Mouse (Mus musculus) intestine, embryonic 16.5 days (tissue): ENCODE data around the gene Stk32b. TPM values are rescaled to one million over a fixed set of nuclear protein-coding genes. Genes with fewer than 3 reads are reported as not detected.

Experiments
- ATAC-seq: fragments of 200-750 bp; cut with Nextera tagmentation; 2 replicates; pipeline ENCODE4 v1.8.0; 2017; ENCODE audit warnings: moderate TSS enrichment, moderate library complexity
- H3K27ac ChIP-seq: fragments of 300-500 bp; sonication (generic); 2 replicates; pipeline ENCODE4 v1.5.1; 2014; ENCODE audit warnings: mild to moderate bottlenecking, low read length
- H3K27me3 ChIP-seq: fragments of 300-500 bp; sonication (generic); replicated peaks from 2 replicates; pipeline ENCODE4 v1.6.1; 2014; ENCODE audit warnings: low read length, control low read depth, mixed read lengths; ENCODE audit not compliant: control insufficient read depth, insufficient read depth
- H3K36me3 ChIP-seq: fragments of 300-500 bp; sonication (generic); 2 replicates; pipeline ENCODE4 v1.6.1; 2014; ENCODE audit warnings: low read length, control low read depth; ENCODE audit not compliant: control insufficient read depth, insufficient read depth
- H3K4me1 ChIP-seq: fragments of 300-500 bp; sonication (generic); 2 replicates; pipeline ENCODE4 v1.6.1; 2014; ENCODE audit warnings: low read length, control low read depth, mixed read lengths; ENCODE audit not compliant: control insufficient read depth, insufficient read depth
- H3K4me2 ChIP-seq: fragments of 300-500 bp; sonication (generic); 2 replicates; pipeline ENCODE4 v1.6.1; 2014; ENCODE audit warnings: low read depth, low read length, control low read depth
- H3K4me3 ChIP-seq: fragments of 300-500 bp; sonication (generic); 2 replicates; pipeline ENCODE4 v1.5.1; 2014; ENCODE audit warnings: mild to moderate bottlenecking, low read length
- H3K9ac ChIP-seq: fragments of 300-500 bp; sonication (generic); 2 replicates; pipeline ENCODE4 v1.6.1; 2014; ENCODE audit warnings: low read depth, low read length
- H3K9me3 ChIP-seq: fragments of 300-500 bp; sonication (generic); 2 replicates; pipeline ENCODE4 v1.6.1; 2016; ENCODE audit warnings: low read length, control low read depth; ENCODE audit not compliant: control insufficient read depth
- WGBS: fragments of 180-500 bp; shearing (Covaris S2); extraction: QIAGEN DNeasy Blood & Tissue Kit; methylation state at CpG from one replicate; pipeline ENCODE4 v1.1.7; 2014; 5-methylcytosine and 5-hydroxymethylcytosine counted together
- polyA plus RNA-seq: library from polyadenylated mRNA; unstranded; fragments of >200 nt; fragmentation: Nextera tagmentation; extraction: Ambion mirVana; gene quantifications from 2 replicates; pipeline ENCODE4 v1.2.1, GENCODE M21; 2015

Stk32b gene
- 0.24 and 0.37 TPM in 2 replicates for polyA plus RNA-seq

DNA sequence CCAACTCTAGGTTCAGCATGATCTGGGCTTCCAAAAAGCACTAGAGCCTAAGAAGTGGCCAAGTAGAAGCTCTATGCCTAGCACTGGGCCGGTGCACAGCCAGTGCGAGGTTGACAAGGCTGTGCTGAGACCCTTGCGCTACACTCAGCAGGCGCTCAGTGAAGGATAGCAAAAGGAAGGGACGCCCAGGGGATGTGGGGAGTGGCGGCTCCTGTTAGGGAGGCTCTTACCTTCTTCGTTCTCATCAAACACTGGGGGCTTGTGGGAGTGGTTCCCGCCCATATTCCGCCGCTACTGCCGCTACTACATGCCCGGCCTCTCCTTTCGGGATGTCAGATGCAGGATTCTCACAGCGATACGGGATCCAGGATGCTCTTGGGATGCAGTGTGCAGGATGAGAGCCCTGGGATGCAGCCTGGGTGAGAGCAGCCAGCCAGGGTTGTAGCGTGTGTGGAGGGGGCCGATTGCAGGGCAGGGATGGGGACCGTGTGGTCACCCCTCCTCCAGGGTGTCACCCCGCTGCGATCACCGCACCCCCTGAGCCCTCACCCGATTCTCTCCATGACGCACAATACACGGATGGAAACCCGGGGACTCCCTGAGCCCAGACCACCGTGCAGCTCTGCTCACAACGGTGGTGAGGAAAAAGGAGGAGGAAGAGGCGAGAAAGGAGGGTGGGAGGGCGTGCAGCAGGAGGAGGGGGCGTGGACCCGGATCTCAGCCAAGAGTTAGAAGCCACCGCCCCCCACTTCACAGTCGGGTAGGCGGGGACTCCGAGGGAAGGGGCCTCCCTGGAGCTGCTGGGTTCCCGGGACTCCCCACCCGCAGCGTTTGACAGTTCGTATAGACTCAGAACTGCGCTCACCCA lies at the start of gene Stk32b:
Gene Stk32b (minus strand): TSS at position 667 of the 868 bp plus-strand sequence.
- WGBS, result under 1% methylated on average over 40 of the region's 40 CpGs
- no peaks in the 10 kb centered on the region for H3K36me3 ChIP-seq
- H3K4me1 ChIP-seq, result peaks cover 6% of the 10 kb centered on the region; the same call in 1 of the 2 replicates
- H3K27me3 ChIP-seq, result peaks cover 13% of the 10 kb centered on the region; the same call in 1 of the 2 replicates
- peak within 1 kb of the TSS; percentile 46 for H3K4me3 ChIP-seq
- H3K27ac ChIP-seq, result no peak within 1 kb of the TSS
- H3K9me3 ChIP-seq, result no peaks in the 10 kb centered on the region
- peak within 1 kb of the TSS; percentile 50 for H3K9ac ChIP-seq
- H3K4me2 ChIP-seq, result peak within 1 kb of the TSS; percentile 76
- ATAC-seq, result peak; percentile 76

DNA sequence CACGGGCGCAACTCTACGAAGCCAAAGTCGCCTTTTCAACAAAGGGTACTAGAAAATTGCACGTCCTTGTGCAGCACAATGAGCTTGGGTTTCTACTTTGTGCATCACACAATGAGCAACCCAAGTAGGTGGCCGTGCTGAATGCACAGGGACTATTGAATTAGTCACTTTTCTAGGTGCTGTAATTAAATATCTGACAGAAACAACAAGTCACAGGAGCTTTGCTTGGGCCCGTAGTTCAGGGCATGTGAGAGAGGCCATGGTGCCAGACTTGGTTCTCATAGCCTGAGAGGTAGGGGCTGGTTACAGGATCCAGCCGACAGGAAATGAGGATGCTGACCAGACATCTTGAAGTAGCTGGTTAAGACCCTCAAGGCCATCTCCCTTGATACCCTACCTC lies 48.9 kb upstream of the Stk32b start:
- H3K36me3 ChIP-seq, result no peaks in the 10 kb centered on the region
- no peak overlapping the region for H3K27ac ChIP-seq
- no peaks in the 10 kb centered on the region for H3K4me1 ChIP-seq
- no peaks in the 10 kb centered on the region for H3K9me3 ChIP-seq
- no peak for ATAC-seq
- no peak overlapping the region for H3K4me3 ChIP-seq
- no peaks in the 10 kb centered on the region for H3K27me3 ChIP-seq
- H3K4me2 ChIP-seq, result no peak overlapping the region
- no peak overlapping the region for H3K9ac ChIP-seq
- 66% methylated on average over 8 of the region's 8 CpGs for WGBS

DNA sequence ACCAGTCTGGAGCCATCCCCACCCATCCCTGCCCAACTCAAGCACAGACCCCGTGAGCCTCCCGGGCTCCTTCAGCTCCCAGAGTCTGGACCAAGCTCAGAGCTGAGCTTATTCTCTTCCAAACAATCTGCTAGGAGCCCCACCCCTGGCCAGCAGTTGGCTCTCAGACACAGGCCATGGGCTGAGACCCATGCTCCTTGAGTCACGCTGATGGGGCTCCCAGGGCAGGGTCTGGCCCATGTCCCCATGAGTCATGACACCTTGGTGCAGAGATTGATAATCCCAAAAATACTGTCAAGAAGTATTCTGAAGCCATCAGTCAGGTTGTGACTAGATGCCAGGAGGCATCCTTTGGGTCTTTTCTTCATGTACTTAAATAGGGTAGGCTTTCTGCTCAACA lies 45.1 kb upstream of the Stk32b start:
- H3K9me3 ChIP-seq, result no peaks in the 10 kb centered on the region
- no peak overlapping the region for H3K4me3 ChIP-seq
- no peak overlapping the region for H3K4me2 ChIP-seq
- ATAC-seq, result no peak
- no peaks in the 10 kb centered on the region for H3K27me3 ChIP-seq
- H3K9ac ChIP-seq, result no peak overlapping the region
- no peaks in the 10 kb centered on the region for H3K36me3 ChIP-seq
- no peak overlapping the region for H3K27ac ChIP-seq
- 88% methylated on average over 3 of the region's 3 CpGs for WGBS
- no peaks in the 10 kb centered on the region for H3K4me1 ChIP-seq

DNA sequence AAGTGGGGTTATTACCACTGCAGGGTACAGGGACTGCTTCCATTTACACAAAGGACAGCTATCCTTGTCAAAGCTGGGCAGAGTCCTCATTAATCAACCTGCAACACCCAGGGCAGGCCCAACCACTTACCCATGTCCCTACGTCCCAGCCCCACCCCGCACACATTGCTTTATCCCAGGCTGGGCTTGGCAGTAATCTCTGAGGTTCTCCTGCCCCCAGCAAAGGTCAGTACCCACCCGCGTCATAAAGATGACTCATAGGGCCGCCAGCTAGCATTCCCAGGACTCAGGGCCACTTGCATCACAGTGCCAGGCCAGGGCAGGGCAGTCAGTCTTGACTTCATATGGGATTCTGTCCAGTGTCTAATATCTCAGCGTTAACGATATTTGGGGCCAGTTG lies 36.4 kb upstream of the Stk32b start:
- Histone ChIP-seq H3K4me2 (no peak overlapping the region), H3K4me3 (no peak overlapping the region), H3K36me3 (no peaks in the 10 kb centered on the region), H3K9me3 (no peaks in the 10 kb centered on the region), H3K9ac (no peak overlapping the region), H3K27me3 (no peaks in the 10 kb centered on the region), H3K27ac (no peak overlapping the region), H3K4me1 (no peaks in the 10 kb centered on the region)
- ATAC-seq, result peak; percentile 92
- 62% methylated on average over 7 of the region's 7 CpGs for WGBS

DNA sequence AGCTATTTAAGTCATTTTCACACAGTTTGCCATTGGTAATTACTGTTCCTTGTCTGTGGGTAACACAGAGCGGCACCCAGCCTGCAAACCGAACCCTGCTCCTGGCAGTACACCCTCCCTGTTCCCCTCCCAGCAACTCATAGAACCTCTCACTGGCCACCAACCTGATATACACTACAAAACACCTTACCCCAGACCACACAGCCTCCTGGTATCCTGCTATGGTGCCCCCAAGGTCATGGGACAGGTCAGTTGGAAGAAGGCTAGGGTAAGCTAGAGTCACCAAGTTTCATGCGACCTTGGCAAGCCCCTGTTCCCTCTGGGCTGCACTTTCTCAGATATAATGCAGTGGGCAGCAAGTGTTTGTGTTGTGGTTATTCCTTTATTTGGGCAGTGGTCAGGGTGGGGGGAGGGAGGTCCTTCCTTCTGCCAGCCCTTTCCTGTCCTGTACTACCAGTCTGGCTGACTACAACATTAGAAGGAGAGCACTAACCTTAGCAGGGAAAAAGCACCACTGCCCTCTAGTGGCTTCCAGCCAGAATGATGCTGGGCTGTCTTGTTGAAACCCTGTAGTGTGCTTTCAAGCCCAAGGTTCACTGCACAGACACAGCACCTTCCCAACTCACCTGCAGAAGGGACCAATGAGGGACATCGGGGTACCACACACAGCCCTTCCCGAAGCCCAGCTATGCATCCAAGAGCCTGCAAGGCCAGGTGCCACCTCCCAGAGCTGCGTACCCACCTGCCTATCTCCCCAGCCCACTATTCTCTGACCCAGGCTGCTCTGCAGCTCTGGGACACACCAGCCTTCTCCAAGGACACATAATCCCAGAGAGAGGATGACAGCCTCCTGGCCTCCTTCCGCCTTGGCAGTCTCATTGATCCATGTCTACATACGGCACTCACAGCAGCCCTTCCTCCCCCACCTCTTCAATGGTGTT lies 35.3 kb upstream of the Stk32b start:
- Histone ChIP-seq H3K9ac (no peak overlapping the region), H3K27ac (no peak overlapping the region), H3K9me3 (no peaks in the 10 kb centered on the region), H3K27me3 (no peaks in the 10 kb centered on the region), H3K36me3 (no peaks in the 10 kb centered on the region), H3K4me2 (no peak overlapping the region), H3K4me3 (no peak overlapping the region), H3K4me1 (no peaks in the 10 kb centered on the region)
- peak; percentile 68 for ATAC-seq
- WGBS, result 61% methylated on average over 8 of the region's 8 CpGs

DNA sequence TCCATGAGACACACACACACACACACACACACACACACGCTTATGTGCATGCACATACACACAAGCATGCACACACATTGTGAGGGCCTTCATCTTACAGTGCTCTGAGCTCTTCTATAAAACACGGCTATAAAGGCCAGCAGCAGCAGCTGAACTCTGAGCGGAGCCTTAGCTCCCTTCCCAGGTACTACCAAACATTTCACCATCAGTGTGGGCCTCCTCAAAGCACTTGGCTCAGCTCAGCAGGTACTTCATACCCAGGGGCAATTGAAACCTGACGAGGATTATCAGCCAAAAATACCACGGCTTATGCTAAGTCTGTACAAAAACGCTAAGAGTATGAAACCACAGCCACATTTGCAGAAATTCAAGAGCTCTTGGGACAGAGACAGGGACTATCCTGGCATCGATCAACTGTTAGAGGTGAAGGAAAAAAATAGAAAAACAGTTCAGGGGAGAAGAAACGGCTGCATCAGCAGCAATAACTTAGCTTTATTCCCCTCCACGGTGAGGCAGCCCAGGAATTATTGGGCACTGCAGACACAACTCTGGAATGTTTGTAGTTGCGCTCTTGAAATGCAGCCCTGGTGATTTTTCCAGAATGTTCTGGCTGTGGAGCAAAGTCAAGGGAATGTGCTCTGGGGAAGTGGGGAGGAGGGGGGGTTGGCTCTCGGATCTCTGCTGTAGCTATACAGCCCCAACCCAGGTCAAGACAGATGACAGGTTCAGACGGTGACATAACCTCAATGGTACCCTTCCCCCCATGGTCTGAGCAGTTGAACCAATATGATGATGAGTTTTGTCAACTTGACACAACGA lies 27.1 kb upstream of the Stk32b start:
- H3K4me3 ChIP-seq, result no peak overlapping the region
- no peak overlapping the region for H3K27ac ChIP-seq
- no peaks in the 10 kb centered on the region for H3K4me1 ChIP-seq

DNA sequence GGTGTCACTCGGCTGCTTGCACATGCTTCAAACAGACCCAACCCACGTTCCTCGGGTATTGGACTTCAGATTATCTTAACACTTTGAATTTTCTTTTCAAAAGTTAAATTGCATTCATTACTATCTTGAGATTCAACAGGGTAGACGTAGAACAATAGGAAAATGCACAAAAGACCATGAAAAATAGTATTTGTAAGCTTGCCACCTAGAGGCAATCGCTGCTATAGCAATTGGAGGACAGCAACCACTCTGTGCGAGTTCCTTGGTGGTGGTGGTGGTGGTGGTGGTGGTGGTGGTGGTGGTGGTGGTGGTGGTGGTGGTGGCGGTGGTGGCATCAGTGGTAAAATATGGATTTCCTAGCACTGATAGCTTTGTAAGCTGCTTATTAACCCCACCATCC lies 19.2 kb upstream of the Stk32b start:
- no peak overlapping the region for H3K9ac ChIP-seq
- no peaks in the 10 kb centered on the region for H3K27me3 ChIP-seq
- H3K9me3 ChIP-seq, result no peaks in the 10 kb centered on the region
- no peak for ATAC-seq
- no peak overlapping the region for H3K4me2 ChIP-seq
- WGBS, result 53% methylated on average over 7 of the region's 7 CpGs
- no peaks in the 10 kb centered on the region for H3K36me3 ChIP-seq
- H3K27ac ChIP-seq, result no peak overlapping the region
- no peaks in the 10 kb centered on the region for H3K4me1 ChIP-seq
- no peak overlapping the region for H3K4me3 ChIP-seq

More for the DNA sequence above, 27.1 kb upstream of the Stk32b start:
- Histone ChIP-seq H3K4me2 (no peak overlapping the region), H3K36me3 (no peaks in the 10 kb centered on the region), H3K9me3 (no peaks in the 10 kb centered on the region), H3K9ac (no peak overlapping the region), H3K27me3 (no peaks in the 10 kb centered on the region)
- WGBS, result 69% methylated on average over 13 of the region's 13 CpGs
- ATAC-seq, result no peak

DNA sequence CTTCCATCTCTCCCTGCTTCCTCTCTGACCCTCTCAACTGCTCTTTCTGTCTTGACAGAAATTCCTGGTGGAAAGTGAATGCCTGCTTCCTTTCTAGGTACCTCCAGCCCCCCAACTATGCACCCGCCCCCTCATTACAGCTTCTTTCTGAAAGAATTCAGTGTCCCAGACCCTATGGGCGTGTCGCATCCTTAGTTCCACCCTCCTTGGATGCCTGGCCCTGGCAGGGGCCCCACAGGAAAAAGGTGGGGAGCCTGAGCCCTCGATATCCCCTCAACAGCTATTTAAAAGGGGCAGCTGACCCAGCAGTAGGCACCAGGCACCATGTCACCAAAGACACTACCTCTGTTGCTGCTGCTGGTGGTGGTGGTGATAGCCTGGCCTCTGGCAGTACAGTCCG lies 18.3 kb upstream of the Stk32b start, which contains the start of gene Cytl1:
Gene Cytl1 (plus strand): TSS at position 296 of the 400 bp plus-strand sequence.
- no peaks in the 10 kb centered on the region for H3K27me3 ChIP-seq
- H3K9me3 ChIP-seq, result no peaks in the 10 kb centered on the region
- no peak for ATAC-seq
- H3K4me3 ChIP-seq, result no peak within 1 kb of the TSS
- H3K36me3 ChIP-seq, result no peaks in the 10 kb centered on the region
- WGBS, result 36% methylated on average over 5 of the region's 5 CpGs
- no peak within 1 kb of the TSS for H3K27ac ChIP-seq
- no peak within 1 kb of the TSS for H3K9ac ChIP-seq
- no peak within 1 kb of the TSS for H3K4me2 ChIP-seq
- no peaks in the 10 kb centered on the region for H3K4me1 ChIP-seq
